Mouse (Mus musculus) stomach, embryonic 14.5 days (tissue): ENCODE measurements at regions not wholly inside any gene's neighbourhood (a gene's known extent, or its start where the extent isn't known, plus 50 kb on each side); places are given as distances from the start of the nearest gene placed in this dataset.

Source experiments
- ATAC-seq: fragments of 200-750 bp; cut with Nextera tagmentation; 2 replicates; pipeline ENCODE4 v1.8.0; 2017; ENCODE audit warnings: low read depth, moderate TSS enrichment; ENCODE audit not compliant: insufficient number of reproducible peaks, insufficient read depth, low FRiP score
- H3K27ac ChIP-seq: fragments of 300-500 bp; sonication (generic); 2 replicates; pipeline ENCODE4 v1.5.1; 2014; ENCODE audit warnings: mild to moderate bottlenecking, low read length, moderate library complexity, mixed read lengths
- H3K27me3 ChIP-seq: fragments of 300-500 bp; sonication (generic); 2 replicates; pipeline ENCODE4 v1.6.1; 2014; ENCODE audit warnings: low read length, control low read depth, mixed read lengths; ENCODE audit not compliant: control insufficient read depth, insufficient read depth
- H3K36me3 ChIP-seq: fragments of 300-500 bp; sonication (generic); 2 replicates; pipeline ENCODE4 v1.6.1; 2014; ENCODE audit warnings: mild to moderate bottlenecking, control low read depth, low read length, moderate library complexity, mixed read lengths; ENCODE audit not compliant: control insufficient read depth, insufficient read depth
- H3K4me1 ChIP-seq: fragments of 300-500 bp; sonication (generic); 2 replicates; pipeline ENCODE4 v1.6.1; 2014; ENCODE audit warnings: low read length, control low read depth, mixed read lengths; ENCODE audit not compliant: control insufficient read depth, insufficient read depth
- H3K4me2 ChIP-seq: fragments of 300-500 bp; sonication (generic); replicated peaks from 2 replicates; pipeline ENCODE4 v1.6.1; 2014; ENCODE audit warnings: low read depth, low read length, control low read depth
- H3K4me3 ChIP-seq: fragments of 300-500 bp; sonication (generic); 2 replicates; pipeline ENCODE4 v1.5.1; 2014; ENCODE audit warnings: low read depth, low read length, control low read depth
- H3K9ac ChIP-seq: fragments of 300-500 bp; sonication (generic); replicated peaks from 2 replicates; pipeline ENCODE4 v1.6.1; 2014; ENCODE audit warnings: low read depth, mild to moderate bottlenecking, control low read depth, low read length, moderate library complexity, mixed read lengths
- H3K9me3 ChIP-seq: fragments of 300-500 bp; sonication (generic); 2 replicates; pipeline ENCODE4 v1.6.1; 2016; ENCODE audit warnings: low read depth, low read length, control low read depth; ENCODE audit not compliant: control insufficient read depth
- WGBS: fragments of 180-500 bp; shearing (Covaris S2); extraction: QIAGEN DNeasy Blood & Tissue Kit; methylation state at CpG from one replicate; pipeline ENCODE4 v1.1.7; 2014; 5-methylcytosine and 5-hydroxymethylcytosine counted together

DNA sequence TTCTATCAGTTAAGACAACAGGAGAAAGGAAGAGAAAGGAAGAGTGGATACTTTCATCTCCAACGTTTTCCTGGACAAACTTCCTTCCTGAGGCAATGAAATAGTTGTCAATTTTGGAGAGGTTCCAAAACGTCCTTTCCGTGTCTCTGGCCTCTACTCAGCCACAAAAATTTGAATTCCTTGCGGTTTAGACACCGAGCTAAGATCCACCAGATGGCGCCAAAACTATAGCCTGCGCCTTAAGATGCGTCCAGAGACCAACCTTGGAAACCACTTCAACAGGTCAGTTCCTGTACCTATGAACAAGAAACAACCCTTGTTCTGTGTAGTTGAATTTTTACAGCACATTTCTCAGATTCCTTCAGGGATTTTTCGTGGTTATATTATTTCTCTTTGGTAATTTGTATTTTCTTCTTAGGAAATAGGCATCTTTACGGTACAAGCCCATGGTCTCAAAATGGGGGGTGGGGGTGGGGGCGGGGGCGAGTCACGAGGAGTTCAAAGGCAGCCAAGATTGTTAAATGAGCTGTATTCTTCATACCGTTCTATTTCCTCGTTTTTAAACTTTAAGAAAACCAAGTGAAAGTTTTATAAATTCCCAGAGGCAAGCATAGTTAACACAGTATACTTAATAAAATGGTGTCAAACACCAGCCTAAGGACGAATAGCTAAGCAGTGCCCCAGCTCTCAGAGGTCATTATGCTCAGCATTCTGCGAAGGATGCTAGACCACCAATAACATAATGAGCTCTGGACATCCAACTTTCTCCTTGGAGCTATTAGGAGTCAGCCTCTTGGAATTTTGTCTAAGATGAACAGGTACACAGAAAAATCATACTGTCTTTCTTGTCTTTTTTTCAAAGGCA lies 96.2 kb upstream of the Cacna2d1 start:
- 31% methylated on average over 17 of the region's 17 CpGs for WGBS
- no peak overlapping the region for H3K4me3 ChIP-seq

DNA sequence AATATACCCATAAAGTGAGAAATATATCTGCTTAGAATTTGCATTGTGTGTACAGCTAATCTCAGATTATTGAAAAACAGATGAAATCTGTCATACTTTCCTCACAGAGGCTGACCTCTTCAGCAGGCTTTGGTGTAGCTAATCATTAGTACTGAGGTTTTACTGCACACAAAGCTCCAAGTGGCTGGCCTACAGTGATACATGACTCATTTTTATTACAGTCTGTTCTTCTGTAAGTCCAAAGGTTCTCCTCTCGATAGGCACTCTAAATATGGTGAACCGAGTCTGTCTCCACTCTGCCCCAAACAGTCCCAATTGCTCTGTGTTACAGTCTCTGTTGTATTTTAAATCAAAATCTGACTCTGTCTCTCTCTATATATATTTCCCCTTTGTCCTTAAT lies 87.7 kb upstream of the Cacna2d1 start:
- Histone ChIP-seq H3K9ac (no peak overlapping the region), H3K27ac (no peak overlapping the region), H3K27me3 (no peaks in the 10 kb centered on the region), H3K4me1 (no peaks in the 10 kb centered on the region), H3K4me3 (no peak overlapping the region), H3K9me3 (no peaks in the 10 kb centered on the region), H3K36me3 (no peaks in the 10 kb centered on the region), H3K4me2 (no peak overlapping the region)
- ATAC-seq: no peak
- 85% methylated on average over 2 of the region's 2 CpGs for WGBS

More for the DNA sequence above, 96.2 kb upstream of the Cacna2d1 start:
- Histone ChIP-seq H3K4me2 (no peak overlapping the region), H3K36me3 (no peaks in the 10 kb centered on the region), H3K4me1 (no peaks in the 10 kb centered on the region), H3K9me3 (no peaks in the 10 kb centered on the region), H3K27me3 (no peaks in the 10 kb centered on the region), H3K27ac (no peak overlapping the region), H3K9ac (no peak overlapping the region)
- peak; percentile 67; the same call in 1 of the 2 replicates for ATAC-seq

DNA sequence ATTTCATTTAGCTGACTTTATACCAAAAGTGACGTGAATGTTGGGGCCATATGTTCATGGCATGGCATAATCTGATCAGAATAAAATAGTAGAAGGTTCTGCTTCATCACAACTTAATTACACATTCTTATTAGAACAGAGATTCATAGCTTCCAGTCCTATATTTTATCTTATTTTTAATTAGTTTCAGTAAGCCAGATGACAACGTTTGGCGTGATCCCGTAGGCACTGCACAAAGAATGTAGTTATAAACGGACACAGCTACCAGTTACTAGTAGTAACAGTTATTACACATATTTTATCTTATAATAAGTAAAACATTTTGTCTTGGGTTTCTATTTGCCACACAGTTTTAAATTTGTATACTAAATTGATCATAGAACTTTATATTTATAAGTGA lies 85.0 kb upstream of the Cacna2d1 start:
- 86% methylated on average over 5 of the region's 5 CpGs for WGBS
- Histone ChIP-seq H3K27me3 (no peaks in the 10 kb centered on the region), H3K4me1 (no peaks in the 10 kb centered on the region), H3K36me3 (no peaks in the 10 kb centered on the region), H3K9me3 (no peaks in the 10 kb centered on the region), H3K4me3 (no peak overlapping the region), H3K27ac (no peak overlapping the region), H3K4me2 (no peak overlapping the region), H3K9ac (no peak overlapping the region)
- ATAC-seq: no peak

DNA sequence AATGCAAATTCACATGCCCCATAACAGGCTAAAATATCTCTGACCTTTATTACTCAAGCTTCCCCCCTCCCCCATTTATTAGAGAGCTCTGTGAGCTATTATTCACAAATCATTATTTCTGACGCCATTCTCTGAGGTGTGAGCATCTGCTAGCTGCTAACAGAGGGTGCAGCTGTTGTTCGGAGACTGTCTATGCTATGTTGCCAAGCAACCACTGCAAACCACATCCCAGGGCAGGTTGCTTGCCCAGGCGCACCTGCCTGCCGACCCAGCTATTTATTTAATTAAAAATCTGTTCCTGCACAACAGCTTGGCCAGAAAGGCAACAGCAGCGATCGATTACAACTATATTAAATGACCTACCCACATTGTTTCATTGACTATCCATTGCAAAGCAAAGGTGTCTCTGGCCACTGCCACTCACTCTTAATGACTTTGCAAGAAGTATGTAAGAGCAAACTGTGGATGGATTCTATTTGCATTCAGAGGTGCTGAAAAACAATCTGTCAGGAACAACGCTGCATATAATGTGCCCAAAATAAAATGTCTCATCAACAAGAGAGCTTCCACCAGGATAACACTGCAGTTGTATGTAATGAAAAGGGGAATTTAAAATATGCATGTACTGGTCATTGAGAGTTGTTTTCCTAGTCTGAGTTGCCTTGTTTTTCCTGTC lies 84.2 kb upstream of the Cacna2d1 start:
- 40% methylated on average over 7 of the region's 7 CpGs for WGBS

DNA sequence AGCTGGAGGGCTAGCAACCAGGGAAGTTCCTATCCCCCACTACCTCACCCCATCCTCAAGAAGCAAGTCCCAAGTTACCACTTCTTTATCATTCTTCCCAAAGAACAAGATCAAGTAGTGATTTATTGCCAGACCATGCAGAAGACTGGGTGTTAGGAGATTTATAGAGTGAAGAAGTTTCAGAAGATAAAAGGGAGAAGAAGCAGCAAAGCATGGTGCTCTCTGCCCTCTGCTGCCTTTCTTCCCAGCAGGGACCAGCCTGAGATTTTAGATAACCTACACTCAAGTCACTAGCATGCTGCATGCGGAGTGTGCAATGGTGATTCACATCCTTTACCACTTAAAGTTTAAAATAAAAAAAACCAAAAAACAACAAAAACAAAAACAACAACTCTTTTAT lies 79.7 kb upstream of the Cacna2d1 start:
- Histone ChIP-seq H3K4me2 (no peak overlapping the region), H3K4me3 (no peak overlapping the region), H3K4me1 (no peaks in the 10 kb centered on the region), H3K9me3 (no peaks in the 10 kb centered on the region), H3K36me3 (no peaks in the 10 kb centered on the region), H3K27me3 (no peaks in the 10 kb centered on the region), H3K27ac (no peak overlapping the region), H3K9ac (no peak overlapping the region)
- ATAC-seq: no peak
- 63% methylated on average over 1 of the region's 1 CpGs for WGBS

More for the DNA sequence above, 84.2 kb upstream of the Cacna2d1 start:
- Histone ChIP-seq H3K9me3 (no peaks in the 10 kb centered on the region), H3K27me3 (no peaks in the 10 kb centered on the region), H3K4me2 (no peak overlapping the region), H3K4me1 (no peaks in the 10 kb centered on the region), H3K27ac (no peak overlapping the region), H3K4me3 (no peak overlapping the region), H3K9ac (no peak overlapping the region), H3K36me3 (no peaks in the 10 kb centered on the region)
- ATAC-seq: no peak

DNA sequence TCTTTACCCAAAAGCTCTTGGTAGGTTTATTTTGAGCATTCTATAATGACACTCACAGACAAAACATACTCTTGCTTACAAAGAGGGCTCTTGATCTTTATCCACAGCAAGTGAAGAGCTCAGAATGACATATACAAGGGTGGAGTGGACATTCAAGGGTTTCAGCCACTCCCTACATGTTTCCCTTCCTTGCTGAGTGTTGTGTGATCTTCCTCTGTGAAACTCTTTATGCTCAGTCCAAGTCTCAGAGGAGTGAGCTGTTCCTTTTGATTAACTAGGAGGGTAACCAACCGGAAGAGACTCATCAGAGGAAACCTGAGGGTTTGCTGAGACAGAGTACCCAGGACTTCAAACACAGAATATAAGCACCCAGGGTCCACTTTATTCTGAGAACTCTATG lies 77.5 kb upstream of the Cacna2d1 start:
- H3K36me3 ChIP-seq: no peaks in the 10 kb centered on the region
- H3K4me2 ChIP-seq: no peak overlapping the region
- no peaks in the 10 kb centered on the region for H3K27me3 ChIP-seq
- H3K27ac ChIP-seq: no peak overlapping the region
- H3K9ac ChIP-seq: no peak overlapping the region
- no peaks in the 10 kb centered on the region for H3K4me1 ChIP-seq
- H3K9me3 ChIP-seq: no peaks in the 10 kb centered on the region
- no peak overlapping the region for H3K4me3 ChIP-seq
- ATAC-seq: no peak
- 48% methylated on average over 1 of the region's 1 CpGs for WGBS

DNA sequence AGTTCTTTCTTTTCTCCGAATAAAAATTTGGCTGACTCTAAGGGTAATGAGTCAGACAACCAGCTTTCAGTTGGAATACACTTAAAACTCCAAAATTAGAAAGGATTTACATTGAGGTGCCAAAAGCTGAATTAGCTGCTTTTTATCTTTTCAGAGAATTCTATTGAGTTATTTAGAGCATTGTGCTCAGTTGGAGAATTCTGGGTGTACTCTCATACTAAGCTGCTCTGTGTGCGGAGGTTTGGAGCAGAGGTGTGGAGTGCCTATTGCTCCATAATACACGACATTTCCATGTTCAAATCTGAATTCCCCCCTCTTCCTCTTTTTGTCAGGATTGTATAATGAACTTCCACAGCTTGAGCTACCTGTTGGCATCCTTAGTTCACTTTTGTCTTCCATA lies 60.4 kb upstream of the Cacna2d1 start:
- Histone ChIP-seq H3K9me3 (no peaks in the 10 kb centered on the region), H3K27ac (no peak overlapping the region), H3K36me3 (no peaks in the 10 kb centered on the region), H3K4me1 (no peaks in the 10 kb centered on the region), H3K9ac (no peak overlapping the region), H3K27me3 (no peaks in the 10 kb centered on the region), H3K4me2 (no peak overlapping the region), H3K4me3 (no peak overlapping the region)
- 82% methylated on average over 3 of the region's 3 CpGs for WGBS
- no peak for ATAC-seq

DNA sequence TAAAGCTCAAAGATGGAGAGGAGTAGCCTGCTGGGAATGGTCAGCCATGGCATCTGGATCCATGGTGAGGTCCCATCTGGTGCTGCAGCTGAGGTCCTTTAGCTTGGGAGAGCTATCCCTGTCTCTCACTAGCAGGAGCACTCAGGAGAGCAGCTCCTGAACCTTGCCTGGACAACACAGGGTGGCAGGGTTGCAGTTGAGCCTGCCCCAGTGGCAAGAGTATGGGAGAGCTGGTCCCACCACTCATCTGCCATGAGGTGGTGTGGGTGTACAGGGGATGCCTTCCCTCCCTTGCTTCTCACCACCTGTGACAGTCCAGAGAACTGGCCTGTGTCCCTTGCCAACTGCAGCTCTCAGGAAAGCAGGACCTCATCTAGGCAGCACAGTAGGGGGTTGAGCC lies 51.5 kb upstream of the Cacna2d1 start:
- no peak overlapping the region for H3K9ac ChIP-seq
- no peak overlapping the region for H3K4me3 ChIP-seq
- no peaks in the 10 kb centered on the region; the same call in 1 of the 2 replicates for H3K4me1 ChIP-seq
- H3K4me2 ChIP-seq: no peak overlapping the region
- no peak for ATAC-seq
- no peaks in the 10 kb centered on the region for H3K36me3 ChIP-seq
- H3K27me3 ChIP-seq: no peaks in the 10 kb centered on the region
- H3K27ac ChIP-seq: no peak overlapping the region
- no peaks in the 10 kb centered on the region for H3K9me3 ChIP-seq
